Mouse (Mus musculus): Measurements from ENCODE around the gene Atxn7l2.

DNA sequence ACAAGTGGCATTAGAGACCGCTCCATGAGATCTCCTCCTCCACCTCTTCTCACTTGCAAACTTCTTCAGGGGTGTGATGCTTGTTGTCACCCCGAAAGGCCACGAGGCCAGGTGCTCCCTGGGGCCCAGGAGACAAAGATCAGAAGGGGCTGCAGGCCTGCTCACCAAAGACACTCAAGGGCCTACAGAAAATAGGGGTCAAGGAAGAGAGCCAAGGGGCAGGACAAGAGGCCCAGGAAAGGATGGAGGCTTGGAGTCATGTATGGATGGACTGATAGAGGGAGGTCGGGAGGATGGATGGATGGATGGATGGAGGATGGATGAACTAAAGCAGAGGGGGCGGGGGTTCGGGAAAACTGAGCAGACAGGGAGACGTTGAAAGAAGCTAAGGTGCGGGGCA is 1.2 kb downstream of the Atxn7l2 start:
- TF ChIP-seq CTCF (IDR thresholded peaks at IDR 0.05; ENCODE audit: borderline replicate concordance, control insufficient read depth, extremely low read depth, insufficient read depth, low read length, poor library complexity) (no peak), POLR2A (IDR thresholded peaks at IDR 0.05; ENCODE audit: control insufficient read depth, extremely low read depth, insufficient read depth, low read length, poor library complexity) (no peak)

Data from thymus, adult 2 months (tissue).